Mouse (Mus musculus): Measurements from ENCODE around the gene Tgm6.

DNA sequence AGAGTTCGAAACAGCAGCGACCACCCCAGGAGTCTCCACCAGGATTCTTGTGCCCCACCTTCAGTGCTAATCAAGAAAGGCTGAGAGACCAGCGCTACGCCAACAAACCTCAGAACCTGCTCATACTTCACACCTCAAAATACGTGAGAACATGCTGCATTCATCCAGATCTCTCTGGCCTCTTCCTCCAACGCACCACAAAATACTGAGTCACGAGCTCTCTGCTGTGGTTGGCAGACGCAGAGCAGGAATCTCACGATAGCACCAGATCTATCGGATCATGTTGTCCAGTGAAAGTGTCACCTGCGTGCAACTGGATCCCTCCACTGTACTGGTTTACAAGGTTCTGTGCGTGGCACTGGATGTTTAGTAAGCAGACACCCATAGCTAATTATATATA, 76.2 kb downstream of the Tgm6 start:
- TF ChIP-seq CTCF (conservative IDR thresholded peaks at IDR 0.05; ENCODE audit: low read length) (no peak), NANOG (IDR thresholded peaks at IDR 0.05; ENCODE audit: borderline replicate concordance, low read length) (no peak)

All from E14TG2a.4 (cell line).